Mouse (Mus musculus): ENCODE measurements at regions not wholly inside any gene's neighbourhood (a gene's known extent, or its start where the extent isn't known, plus 50 kb on each side); places are given as distances from the start of the nearest gene placed in this dataset.
A peak's percentile ranks its signal among the peaks of the same experiment; 100 is the strongest.

GRCm38 (mm10) chr13:107329348-107329747, 307.4 kb upstream of the Kif2a start:
- no peak for DNase-seq (ENCODE audit: low read depth)
- TF ChIP-seq POLR2A (IDR thresholded peaks at IDR 0.05; ENCODE audit: borderline replicate concordance, extremely low read depth, insufficient read depth, insufficient read length, poor library complexity, severe bottlenecking): no peak
- TF ChIP-seq CTCF (IDR thresholded peaks at IDR 0.05; ENCODE audit: borderline replicate concordance, extremely low read depth, insufficient read depth, insufficient read length): no peak

GRCm38 (mm10) chr13:107325707-107326495, 304.0 kb upstream of the Kif2a start:
- DNase-seq (ENCODE audit: low read depth): peak; percentile 87
- TF ChIP-seq CTCF (IDR thresholded peaks at IDR 0.05; ENCODE audit: borderline replicate concordance, extremely low read depth, insufficient read depth, insufficient read length): peak; percentile 89
- no peak for TF ChIP-seq POLR2A (IDR thresholded peaks at IDR 0.05; ENCODE audit: borderline replicate concordance, extremely low read depth, insufficient read depth, insufficient read length, poor library complexity, severe bottlenecking)

GRCm38 (mm10) chr13:107314746-107315145, 292.8 kb upstream of the Kif2a start:
- TF ChIP-seq CTCF (IDR thresholded peaks at IDR 0.05; ENCODE audit: borderline replicate concordance, extremely low read depth, insufficient read depth, insufficient read length) (no peak), POLR2A (IDR thresholded peaks at IDR 0.05; ENCODE audit: borderline replicate concordance, extremely low read depth, insufficient read depth, insufficient read length, poor library complexity, severe bottlenecking) (no peak)
- peak; percentile 53 for DNase-seq (ENCODE audit: low read depth)

- TF ChIP-seq POLR2A (IDR thresholded peaks at IDR 0.05; ENCODE audit: borderline replicate concordance, extremely low read depth, insufficient read depth, insufficient read length, poor library complexity, severe bottlenecking) (no peak), CTCF (IDR thresholded peaks at IDR 0.05; ENCODE audit: borderline replicate concordance, extremely low read depth, insufficient read depth, insufficient read length) (no peak)
- peak; percentile 67 for DNase-seq (ENCODE audit: low read depth)
These were observed 287.2 kb upstream of the Kif2a start for GRCm38 (mm10) chr13:107308958-107309639.

- DNase-seq (ENCODE audit: low read depth): no peak
- TF ChIP-seq POLR2A (IDR thresholded peaks at IDR 0.05; ENCODE audit: borderline replicate concordance, extremely low read depth, insufficient read depth, insufficient read length, poor library complexity, severe bottlenecking) (no peak), CTCF (IDR thresholded peaks at IDR 0.05; ENCODE audit: borderline replicate concordance, extremely low read depth, insufficient read depth, insufficient read length) (no peak)
These were observed 286.5 kb upstream of the Kif2a start for GRCm38 (mm10) chr13:107308404-107308803.

- TF ChIP-seq CTCF (IDR thresholded peaks at IDR 0.05; ENCODE audit: borderline replicate concordance, extremely low read depth, insufficient read depth, insufficient read length): no peak
- TF ChIP-seq POLR2A (IDR thresholded peaks at IDR 0.05; ENCODE audit: borderline replicate concordance, extremely low read depth, insufficient read depth, insufficient read length, poor library complexity, severe bottlenecking): no peak
- no peak for DNase-seq (ENCODE audit: low read depth)
These were observed 285.0 kb upstream of the Kif2a start for GRCm38 (mm10) chr13:107306958-107307357.

- no peak for TF ChIP-seq CTCF (IDR thresholded peaks at IDR 0.05; ENCODE audit: borderline replicate concordance, extremely low read depth, insufficient read depth, insufficient read length)
- TF ChIP-seq POLR2A (IDR thresholded peaks at IDR 0.05; ENCODE audit: borderline replicate concordance, extremely low read depth, insufficient read depth, insufficient read length, poor library complexity, severe bottlenecking): no peak
- no peak for DNase-seq (ENCODE audit: low read depth)
These were observed 284.3 kb upstream of the Kif2a start for GRCm38 (mm10) chr13:107306232-107306631.

GRCm38 (mm10) chr13:107305738-107306137, 283.8 kb upstream of the Kif2a start:
- TF ChIP-seq CTCF (IDR thresholded peaks at IDR 0.05; ENCODE audit: borderline replicate concordance, extremely low read depth, insufficient read depth, insufficient read length): no peak
- no peak for TF ChIP-seq POLR2A (IDR thresholded peaks at IDR 0.05; ENCODE audit: borderline replicate concordance, extremely low read depth, insufficient read depth, insufficient read length, poor library complexity, severe bottlenecking)
- DNase-seq (ENCODE audit: low read depth): no peak

GRCm38 (mm10) chr13:107303878-107304277, 282.0 kb upstream of the Kif2a start:
- TF ChIP-seq POLR2A (IDR thresholded peaks at IDR 0.05; ENCODE audit: borderline replicate concordance, extremely low read depth, insufficient read depth, insufficient read length, poor library complexity, severe bottlenecking) (no peak), CTCF (IDR thresholded peaks at IDR 0.05; ENCODE audit: borderline replicate concordance, extremely low read depth, insufficient read depth, insufficient read length) (no peak)
- no peak for DNase-seq (ENCODE audit: low read depth)

- TF ChIP-seq POLR2A (IDR thresholded peaks at IDR 0.05; ENCODE audit: borderline replicate concordance, extremely low read depth, insufficient read depth, insufficient read length, poor library complexity, severe bottlenecking): no peak
These were observed 281.4 kb upstream of the Kif2a start for GRCm38 (mm10) chr13:107303322-107303721.

GRCm38 (mm10) chr13:107300792-107301191, 278.9 kb upstream of the Kif2a start:
- TF ChIP-seq POLR2A (IDR thresholded peaks at IDR 0.05; ENCODE audit: borderline replicate concordance, extremely low read depth, insufficient read depth, insufficient read length, poor library complexity, severe bottlenecking): no peak
- DNase-seq (ENCODE audit: low read depth): no peak

More at GRCm38 (mm10) chr13:107303322-107303721, 281.4 kb upstream of the Kif2a start:
- DNase-seq (ENCODE audit: low read depth): no peak

- no peak for DNase-seq (ENCODE audit: low read depth)
- TF ChIP-seq CTCF (IDR thresholded peaks at IDR 0.05; ENCODE audit: borderline replicate concordance, extremely low read depth, insufficient read depth, insufficient read length) (no peak), POLR2A (IDR thresholded peaks at IDR 0.05; ENCODE audit: borderline replicate concordance, extremely low read depth, insufficient read depth, insufficient read length, poor library complexity, severe bottlenecking) (no peak)
These were observed 242.7 kb upstream of the Kif2a start for GRCm38 (mm10) chr13:107264581-107264980.

All from brain, embryonic 14.5 days (tissue).